Mouse (Mus musculus) kidney, embryonic 15.5 days (tissue): ENCODE results near the gene Adamtsl1. TPM values are rescaled to one million over a fixed set of nuclear protein-coding genes. Genes with fewer than 3 reads are reported as not detected.

ENCODE experiments used
- ATAC-seq: fragments of 200-750 bp; cut with Nextera tagmentation; replicated peaks from 2 replicates; pipeline ENCODE4 v1.8.0; 2017; ENCODE audit warnings: moderate TSS enrichment; ENCODE audit not compliant: low FRiP score
- H3K27ac ChIP-seq: fragments of 300-500 bp; sonication (generic); 2 replicates; pipeline ENCODE4 v1.5.1; 2015; ENCODE audit warnings: mild to moderate bottlenecking, inconsistent platforms
- H3K27me3 ChIP-seq: fragments of 300-500 bp; sonication (generic); 2 replicates; pipeline ENCODE4 v1.6.1; 2015; ENCODE audit warnings: inconsistent platforms
- H3K36me3 ChIP-seq: fragments of 300-500 bp; sonication (generic); 2 replicates; pipeline ENCODE4 v1.6.1; 2015; ENCODE audit warnings: inconsistent platforms
- H3K4me1 ChIP-seq: fragments of 300-500 bp; sonication (generic); 2 replicates; pipeline ENCODE4 v1.6.1; 2015; ENCODE audit warnings: inconsistent platforms
- H3K4me2 ChIP-seq: fragments of 300-500 bp; sonication (generic); 2 replicates; pipeline ENCODE4 v1.6.1; 2015; ENCODE audit warnings: moderate library complexity, mild to moderate bottlenecking, inconsistent platforms
- H3K4me3 ChIP-seq: fragments of 300-500 bp; sonication (generic); replicated peaks from 2 replicates; pipeline ENCODE4 v1.5.1; 2015; ENCODE audit warnings: mild to moderate bottlenecking, inconsistent platforms
- H3K9ac ChIP-seq: fragments of 300-500 bp; sonication (generic); 2 replicates; pipeline ENCODE4 v1.6.1; 2015; ENCODE audit warnings: mild to moderate bottlenecking, inconsistent platforms
- H3K9me3 ChIP-seq: fragments of 300-500 bp; sonication (generic); replicated peaks from 2 replicates; pipeline ENCODE4 v1.6.1; 2016; ENCODE audit warnings: inconsistent platforms
- WGBS: fragments of 180-500 bp; shearing (Covaris S2); methylation state at CpG from one replicate; pipeline ENCODE4 v1.1.7; 2015; ENCODE audit warnings: mixed read lengths; 5-methylcytosine and 5-hydroxymethylcytosine counted together
- polyA plus RNA-seq: library from polyadenylated mRNA; unstranded; fragments of >200 nt; fragmentation: Nextera tagmentation; extraction: Ambion mirVana; gene quantifications from 2 replicates; pipeline ENCODE4 v1.2.1, GENCODE M21; 2015

Adamtsl1 gene
- polyA plus RNA-seq, 1 experiment from 2014 or later = 21.5 TPM

- no peak for ATAC-seq
- Histone ChIP-seq H3K4me1 (no peaks in the 10 kb centered on the region), H3K36me3 (no peaks in the 10 kb centered on the region), H3K27ac (no peak overlapping the region), H3K9me3 (no peaks in the 10 kb centered on the region), H3K9ac (no peak overlapping the region), H3K27me3 (no peaks in the 10 kb centered on the region), H3K4me2 (no peak overlapping the region), H3K4me3 (no peak overlapping the region)
- 70% methylated on average over 7 of the region's 7 CpGs for WGBS
These were observed 797.1 kb downstream of the Adamtsl1 start for GRCm38 (mm10) chr4:86310806-86311730.

DNA sequence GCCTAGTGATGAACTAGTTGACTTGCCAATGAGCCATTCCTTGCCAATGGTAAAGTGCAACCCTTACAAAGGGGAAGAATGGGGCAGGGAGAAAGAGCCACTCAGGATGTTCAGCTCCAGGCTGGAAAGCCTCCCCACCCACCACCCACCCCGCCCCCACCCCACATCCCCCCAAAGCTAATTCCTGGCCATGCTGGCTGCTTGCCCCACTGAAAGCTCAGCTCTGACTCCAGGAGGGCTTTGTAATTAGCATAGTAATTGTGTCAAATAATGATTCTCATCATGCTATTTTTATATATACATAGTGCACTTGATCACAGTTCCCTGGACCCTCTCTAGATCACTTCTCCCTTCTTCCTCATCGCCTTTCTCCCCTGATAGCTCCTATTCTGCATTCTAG lies 798.4 kb downstream of the Adamtsl1 start:
- H3K27ac ChIP-seq = no peak overlapping the region
- no peak overlapping the region for H3K4me2 ChIP-seq
- WGBS = 94% methylated on average over 2 of the region's 2 CpGs
- no peaks in the 10 kb centered on the region for H3K9me3 ChIP-seq
- H3K9ac ChIP-seq = no peak overlapping the region
- H3K27me3 ChIP-seq = no peaks in the 10 kb centered on the region
- no peak overlapping the region for H3K4me3 ChIP-seq
- no peaks in the 10 kb centered on the region for H3K4me1 ChIP-seq
- no peaks in the 10 kb centered on the region for H3K36me3 ChIP-seq
- no peak for ATAC-seq

DNA sequence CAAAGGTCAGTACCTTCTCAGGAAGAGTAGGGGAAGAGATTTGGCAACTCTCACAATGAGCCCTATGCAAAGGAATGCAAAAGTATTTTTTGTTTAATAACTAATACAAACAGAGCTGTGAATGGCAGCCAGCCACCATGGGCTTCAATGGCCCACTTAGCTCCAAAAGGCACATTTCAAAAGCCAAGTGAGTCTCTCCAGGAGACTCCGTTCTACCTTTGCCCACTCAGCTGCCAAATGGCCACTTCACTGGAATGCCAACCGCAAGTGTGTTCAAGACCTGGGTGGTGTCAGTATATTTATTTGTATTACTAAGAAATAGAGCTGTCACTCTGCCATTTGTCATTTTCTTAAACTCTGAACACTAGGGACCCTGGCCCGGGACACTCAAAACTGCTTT lies 800.5 kb downstream of the Adamtsl1 start:
- Histone ChIP-seq H3K4me2 (no peak overlapping the region), H3K9ac (no peak overlapping the region), H3K9me3 (no peaks in the 10 kb centered on the region), H3K27me3 (no peaks in the 10 kb centered on the region), H3K27ac (no peak overlapping the region), H3K36me3 (no peaks in the 10 kb centered on the region), H3K4me3 (no peak overlapping the region), H3K4me1 (peaks cover 5% of the 10 kb centered on the region; the same call in 1 of the 2 replicates)
- ATAC-seq = no peak
- 87% methylated on average over 3 of the region's 3 CpGs for WGBS

DNA sequence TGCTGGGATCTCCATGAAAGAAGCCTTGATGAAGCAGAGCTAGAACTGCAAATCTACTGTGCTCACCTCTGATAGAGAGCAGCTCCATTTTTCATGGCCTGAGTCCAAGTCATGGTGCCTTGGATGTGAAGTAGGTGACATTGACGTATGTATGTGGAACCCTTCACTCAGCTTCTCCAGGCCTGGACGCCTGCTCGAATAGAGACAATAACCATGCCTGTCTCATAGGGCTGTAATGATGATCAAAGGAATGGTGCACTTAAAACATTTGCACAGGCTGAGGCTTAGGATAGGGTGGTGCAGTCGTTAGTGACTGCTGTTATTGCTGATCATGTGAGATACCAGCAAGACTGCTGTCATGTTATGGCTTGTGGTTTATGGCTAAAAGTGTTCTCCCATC lies 801.1 kb downstream of the Adamtsl1 start:
- H3K9me3 ChIP-seq = no peaks in the 10 kb centered on the region
- no peak for ATAC-seq
- H3K27ac ChIP-seq = no peak overlapping the region
- H3K36me3 ChIP-seq = no peaks in the 10 kb centered on the region
- peaks cover 5% of the 10 kb centered on the region; the same call in 1 of the 2 replicates for H3K4me1 ChIP-seq
- H3K4me2 ChIP-seq = no peak overlapping the region
- H3K4me3 ChIP-seq = no peak overlapping the region
- H3K27me3 ChIP-seq = no peaks in the 10 kb centered on the region
- 60% methylated on average over 4 of the region's 4 CpGs for WGBS
- H3K9ac ChIP-seq = no peak overlapping the region

DNA sequence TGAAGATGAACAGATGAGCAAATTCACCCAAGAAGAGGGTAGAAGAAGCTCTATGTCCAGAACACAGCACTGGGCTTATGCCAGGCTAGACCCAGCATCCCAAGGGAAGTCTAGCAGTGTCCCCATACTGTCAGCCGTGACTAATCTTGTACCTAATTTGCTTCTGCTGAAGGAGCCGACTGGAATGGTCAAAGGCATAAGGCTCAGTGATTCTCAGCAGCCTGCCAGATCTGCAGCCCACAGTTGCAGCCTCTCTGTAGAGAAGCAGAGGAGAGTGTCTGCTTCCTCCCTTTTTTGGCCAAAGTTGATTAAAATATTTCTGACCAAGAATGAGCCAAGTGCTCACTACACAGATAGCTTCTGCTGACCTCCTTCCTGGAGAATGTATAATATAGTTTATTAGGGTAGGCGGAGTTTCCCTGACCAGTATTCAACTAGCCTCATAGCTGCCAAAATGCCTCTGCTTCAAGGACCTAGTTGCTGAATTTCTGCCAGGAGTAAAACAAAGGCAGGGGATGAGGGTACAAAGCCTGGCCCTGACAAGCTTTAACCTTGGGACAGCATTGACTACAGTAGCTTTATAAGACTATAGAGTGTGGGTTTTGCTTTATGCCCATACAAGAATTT lies 804.1 kb downstream of the Adamtsl1 start:
- peak; percentile 33; the same call in 1 of the 2 replicates for ATAC-seq
- Histone ChIP-seq H3K36me3 (no peaks in the 10 kb centered on the region), H3K4me2 (no peak overlapping the region), H3K27me3 (no peaks in the 10 kb centered on the region), H3K4me1 (peaks cover 5% of the 10 kb centered on the region; the same call in 1 of the 2 replicates), H3K4me3 (no peak overlapping the region), H3K9me3 (no peaks in the 10 kb centered on the region), H3K9ac (no peak overlapping the region), H3K27ac (peak overlapping the region; percentile 79)
- WGBS = 61% methylated on average over 3 of the region's 3 CpGs

DNA sequence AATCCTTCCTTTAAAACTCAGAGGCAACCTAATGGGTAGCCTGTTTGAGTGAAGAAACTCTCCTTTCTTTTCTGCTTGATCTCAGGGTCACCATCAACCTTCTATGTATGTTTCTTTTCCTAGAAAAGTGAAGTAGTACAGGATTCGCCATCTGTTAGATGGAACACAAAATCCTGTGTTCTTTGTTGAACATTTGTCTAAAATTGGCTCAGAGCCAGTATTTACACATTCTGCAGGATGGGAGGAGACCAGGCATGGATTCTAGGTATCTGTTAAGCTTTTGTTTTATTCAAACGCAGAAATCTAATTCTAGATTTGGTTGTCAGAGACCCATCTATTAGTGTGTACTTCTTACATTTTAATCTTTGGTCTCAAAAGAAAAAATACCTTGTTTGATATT lies 811.4 kb downstream of the Adamtsl1 start:
- no peak for ATAC-seq
- H3K27ac ChIP-seq = no peak overlapping the region
- no peaks in the 10 kb centered on the region for H3K36me3 ChIP-seq
- no peaks in the 10 kb centered on the region for H3K27me3 ChIP-seq
- H3K4me1 ChIP-seq = peaks cover 10% of the 10 kb centered on the region
- H3K4me3 ChIP-seq = no peak overlapping the region
- no peak overlapping the region for H3K9ac ChIP-seq
- 65% methylated on average over 2 of the region's 2 CpGs for WGBS
- no peaks in the 10 kb centered on the region for H3K9me3 ChIP-seq
- H3K4me2 ChIP-seq = no peak overlapping the region

- Histone ChIP-seq H3K9me3 (no peaks in the 10 kb centered on the region), H3K27me3 (no peaks in the 10 kb centered on the region), H3K27ac (no peak overlapping the region), H3K4me1 (peaks cover 10% of the 10 kb centered on the region), H3K9ac (no peak overlapping the region), H3K4me2 (no peak overlapping the region), H3K36me3 (no peaks in the 10 kb centered on the region), H3K4me3 (no peak overlapping the region)
- ATAC-seq = 0 out of 2 replicates have a peak, but pooled peaks have one; percentile 25
- 59% methylated on average over 5 of the region's 5 CpGs for WGBS
These were observed 812.0 kb downstream of the Adamtsl1 start for GRCm38 (mm10) chr4:86326003-86326402.

DNA sequence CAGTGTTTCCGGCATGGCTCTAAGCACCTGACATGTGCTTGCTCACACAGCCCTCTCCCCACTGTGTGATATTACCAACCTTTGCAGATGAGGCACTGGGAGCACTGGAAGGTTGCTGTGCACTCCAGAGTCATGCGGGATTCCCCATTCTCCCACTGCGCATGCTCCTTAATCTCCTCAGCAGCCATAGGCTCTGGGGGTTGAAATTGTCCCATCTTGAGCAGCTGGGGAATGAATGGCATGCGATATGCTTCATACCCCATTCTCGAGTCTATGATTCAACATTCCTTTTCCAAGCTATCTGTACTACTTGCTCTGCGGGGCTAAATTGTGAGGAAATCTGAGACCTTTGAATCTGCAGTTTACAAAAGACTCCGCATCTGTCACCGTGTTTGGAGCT lies 812.7 kb downstream of the Adamtsl1 start:
- no peak overlapping the region for H3K4me3 ChIP-seq
- no peak overlapping the region for H3K4me2 ChIP-seq
- no peak overlapping the region for H3K27ac ChIP-seq
- H3K4me1 ChIP-seq = peaks cover 10% of the 10 kb centered on the region
- H3K9ac ChIP-seq = no peak overlapping the region
- no peak for ATAC-seq
- WGBS = 78% methylated on average over 8 of the region's 8 CpGs
- no peaks in the 10 kb centered on the region for H3K36me3 ChIP-seq
- no peaks in the 10 kb centered on the region for H3K27me3 ChIP-seq
- H3K9me3 ChIP-seq = no peaks in the 10 kb centered on the region

GRCm38 (mm10) chr4:86329481-86329880 lies 815.5 kb downstream of the Adamtsl1 start:
- no peaks in the 10 kb centered on the region for H3K9me3 ChIP-seq
- no peak overlapping the region for H3K27ac ChIP-seq
- H3K27me3 ChIP-seq = no peaks in the 10 kb centered on the region
- no peaks in the 10 kb centered on the region for H3K36me3 ChIP-seq
- 90% methylated on average over 1 of the region's 1 CpGs for WGBS
- no peak overlapping the region for H3K4me3 ChIP-seq
- no peak for ATAC-seq
- H3K4me2 ChIP-seq = no peak overlapping the region
- H3K9ac ChIP-seq = no peak overlapping the region
- peaks cover 9% of the 10 kb centered on the region for H3K4me1 ChIP-seq

GRCm38 (mm10) chr4:86335861-86336415 lies 822.0 kb downstream of the Adamtsl1 start:
- H3K4me3 ChIP-seq = no peak overlapping the region
- no peaks in the 10 kb centered on the region for H3K27me3 ChIP-seq
- peak overlapping the region; percentile 88 for H3K27ac ChIP-seq
- H3K9ac ChIP-seq = no peak overlapping the region
- WGBS = 35% methylated on average over 10 of the region's 10 CpGs
- peaks cover 45% of the 10 kb centered on the region for H3K4me1 ChIP-seq
- ATAC-seq = 0 out of 2 replicates have a peak, but pooled peaks have one; percentile 45
- H3K4me2 ChIP-seq = no peak overlapping the region
- no peaks in the 10 kb centered on the region for H3K36me3 ChIP-seq
- no peaks in the 10 kb centered on the region for H3K9me3 ChIP-seq

DNA sequence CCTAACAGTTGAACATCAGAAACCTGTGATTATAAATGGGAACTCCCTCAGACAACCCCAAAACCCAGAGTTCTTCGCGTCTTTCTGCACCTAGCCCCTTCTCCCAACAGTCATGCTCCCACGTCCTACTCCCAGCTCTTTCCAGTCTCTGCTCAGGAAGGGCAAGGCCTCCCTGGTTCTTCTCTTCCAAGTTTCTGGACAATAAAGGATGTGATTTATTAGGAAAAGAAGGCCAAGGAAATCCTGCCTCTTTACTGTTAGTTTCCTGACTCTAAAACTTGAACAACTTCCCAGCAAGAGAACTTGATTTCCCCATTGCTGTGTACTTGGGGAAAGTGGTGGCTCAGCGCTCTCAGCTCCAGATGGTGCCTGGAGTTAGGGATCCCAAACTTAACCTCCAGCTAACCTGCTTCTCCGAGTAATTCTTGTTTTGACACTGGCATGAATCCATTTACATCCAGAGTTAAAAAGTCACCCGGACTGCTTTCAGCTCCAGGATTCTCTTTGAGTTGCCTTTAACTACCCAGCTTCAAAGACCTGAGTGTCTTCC lies 823.3 kb downstream of the Adamtsl1 start:
- Histone ChIP-seq H3K36me3 (no peaks in the 10 kb centered on the region), H3K27ac (peak overlapping the region; percentile 88), H3K27me3 (no peaks in the 10 kb centered on the region), H3K4me2 (no peak overlapping the region), H3K4me3 (no peak overlapping the region), H3K4me1 (peaks cover 45% of the 10 kb centered on the region), H3K9ac (no peak overlapping the region), H3K9me3 (no peaks in the 10 kb centered on the region)
- peak; percentile 46; the same call in 1 of the 2 replicates for ATAC-seq
- 30% methylated on average over 6 of the region's 6 CpGs for WGBS

GRCm38 (mm10) chr4:86349341-86349740 lies 835.4 kb downstream of the Adamtsl1 start:
- Histone ChIP-seq H3K9ac (no peak overlapping the region), H3K4me3 (no peak overlapping the region), H3K4me1 (peaks cover 5% of the 10 kb centered on the region; the same call in 1 of the 2 replicates), H3K4me2 (no peak overlapping the region), H3K9me3 (no peaks in the 10 kb centered on the region), H3K27ac (no peak overlapping the region), H3K27me3 (no peaks in the 10 kb centered on the region), H3K36me3 (no peaks in the 10 kb centered on the region)
- 93% methylated on average over 4 of the region's 4 CpGs for WGBS
- ATAC-seq = no peak
